In the genomic region with DNA sequence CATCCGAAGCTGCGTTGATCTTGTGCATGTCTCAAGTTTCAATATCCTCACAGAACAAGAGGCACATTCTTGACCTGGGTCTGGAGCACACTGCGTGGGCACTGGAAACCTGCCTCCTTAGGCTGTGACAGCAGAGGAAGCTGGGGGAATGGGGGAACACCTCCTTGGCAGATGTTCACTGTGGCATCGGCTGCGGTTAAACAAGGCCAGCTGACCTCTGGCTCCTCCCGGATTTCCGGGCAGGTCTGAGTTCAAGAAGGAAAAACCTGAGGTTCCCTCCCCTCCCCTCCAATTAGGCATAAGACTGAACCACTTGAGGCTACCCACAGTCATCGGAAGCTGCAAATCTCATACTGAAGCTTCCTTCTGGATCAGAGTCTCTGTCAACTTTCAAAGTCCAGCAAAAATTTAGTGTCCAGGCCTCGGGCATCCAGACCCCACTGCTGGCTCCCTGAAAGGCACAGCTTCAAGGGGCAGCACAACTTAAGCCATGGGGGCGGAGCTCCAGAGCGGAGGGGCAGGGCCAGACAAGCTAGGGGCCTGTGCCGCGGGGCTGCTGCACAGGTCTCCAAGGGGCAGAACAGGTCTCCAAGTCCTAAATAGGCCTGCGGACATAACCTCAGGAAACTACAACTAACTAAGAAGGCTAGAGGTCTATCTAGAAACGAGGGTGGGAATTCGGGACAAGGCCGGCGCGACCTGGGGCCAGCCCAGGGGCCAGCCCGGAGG, we compare ENCODE assay signal across 8 mouse cellular contexts. TPM values are rescaled to one million over a fixed set of nuclear protein-coding genes. Genes with fewer than 3 reads are reported as not detected.
A peak's percentile ranks its signal among the peaks of the same experiment; 100 is the strongest.
DNase-seq lines count a peak whose midpoint lies in the region; ATAC-seq and TF ChIP-seq lines count a peak whose summit lies in the region.

No protein-coding gene starts in this region.

- peaks cover 14% of the 10 kb centered on the region for H3K4me1 ChIP-seq in bone marrow macrophage, adult 2 months (ENCODE audit: control insufficient read depth, insufficient read depth, low read length)
- peaks cover 45% of the 10 kb centered on the region for H3K4me1 ChIP-seq in liver, embryonic 11.5 days (replicated peaks; ENCODE audit: control insufficient read depth, insufficient read depth, low read length)
- peaks cover 51% of the 10 kb centered on the region for H3K4me1 ChIP-seq in neural tube, embryonic 13.5 days (replicated peaks)

- no peaks in the 10 kb centered on the region for H3K27me3 ChIP-seq in liver, embryonic 11.5 days (replicated peaks; ENCODE audit: control insufficient read depth, insufficient read depth, low read length)
- H3K27me3 ChIP-seq in neural tube, embryonic 13.5 days: peaks cover 26% of the 10 kb centered on the region

- H3K9me3 ChIP-seq in liver, embryonic 11.5 days (ENCODE audit: control insufficient read depth, low read length): no peaks in the 10 kb centered on the region
- H3K9me3 ChIP-seq in neural tube, embryonic 13.5 days: no peaks in the 10 kb centered on the region

- H3K4me2 ChIP-seq in liver, embryonic 11.5 days: peak overlapping the region; percentile 84
- H3K4me2 ChIP-seq in neural tube, embryonic 13.5 days: peak overlapping the region; percentile 99

- no peaks in the 10 kb centered on the region; the same call in 1 of the 2 replicates for H3K36me3 ChIP-seq in liver, embryonic 11.5 days (ENCODE audit: control insufficient read depth, insufficient read depth, low read length)
- H3K36me3 ChIP-seq in neural tube, embryonic 13.5 days: no peaks in the 10 kb centered on the region

- H3K4me3 ChIP-seq in bone marrow macrophage, adult 2 months (ENCODE audit: insufficient read depth, low read length): peak overlapping the region; percentile 44
- H3K4me3 ChIP-seq in liver, embryonic 11.5 days (ENCODE audit: low read depth, low read length): peak overlapping the region; percentile 99
- peak overlapping the region; percentile 56 for H3K4me3 ChIP-seq in neural tube, embryonic 13.5 days

- peak overlapping the region; percentile 41 for H3K9ac ChIP-seq in liver, embryonic 11.5 days (ENCODE audit: low read depth, low read length)
- no peak overlapping the region for H3K9ac ChIP-seq in neural tube, embryonic 13.5 days

- DNase-seq in layer of hippocampus, adult 9-11 months: peak; percentile 32
- DNase-seq in layer of hippocampus, postnatal 25 days (ENCODE audit: extremely low spot score in 1 of 2, low spot score in 1 of 2): no peak
- DNase-seq in forelimb bud, embryonic 11.5 days (ENCODE audit: low read depth, low spot score): peak; percentile 13
- DNase-seq in liver, embryonic 11.5 days (ENCODE audit: low spot score): no peak
- DNase-seq in left cerebral cortex, adult 11 months (ENCODE audit: low spot score): no peak
- DNase-seq in right cerebral cortex, postnatal 25 days: no peak

- TF ChIP-seq POLR2A in bone marrow macrophage, adult 2 months (IDR thresholded peaks at IDR 0.05; ENCODE audit: borderline replicate concordance, low read depth, low read length): no peak

- H3K27ac ChIP-seq in bone marrow macrophage, adult 2 months (ENCODE audit: insufficient read depth, low read depth, low read length): peak overlapping the region; percentile 37
- peak overlapping the region; percentile 65 for H3K27ac ChIP-seq in liver, embryonic 11.5 days (ENCODE audit: low read depth, low read length)
- H3K27ac ChIP-seq in neural tube, embryonic 13.5 days (replicated peaks): peak overlapping the region; percentile 42

- WGBS in liver, embryonic 11.5 days: 6% methylated on average over 20 of the region's 20 CpGs
- 12% methylated on average over 20 of the region's 20 CpGs for WGBS in neural tube, embryonic 13.5 days

- ATAC-seq in liver, embryonic 11.5 days (replicated peaks; ENCODE audit: low FRiP score): peak; percentile 48
- ATAC-seq in neural tube, embryonic 13.5 days (ENCODE audit: low read depth): no peak; the same call in 1 of the 2 replicates

- TF ChIP-seq CTCF in bone marrow macrophage, adult 2 months (IDR thresholded peaks at IDR 0.05; ENCODE audit: low read depth, low read length): no peak

RNA-seq across cellular contexts. Expression of gene Zfpm1, which starts 1.2 kb away (rescaled TPM):
- total RNA-seq in layer of hippocampus, postnatal 25 days (2021): 10 to 100 TPM; 37.8 to 43.4 TPM
- 5.8 and 7.3 TPM in 2 replicates for polyA plus RNA-seq in bone marrow macrophage, adult 2 months (2012; ENCODE audit: insufficient read depth, insufficient read length, missing spikeins)
- polyA plus RNA-seq in liver, embryonic 11.5 days (2014; fragmentation: Nextera tagmentation; extraction: Ambion mirVana): 22.7 and 26.5 TPM in 2 replicates
- 0.83 and 0.89 TPM in 2 replicates for polyA plus RNA-seq in neural tube, embryonic 13.5 days (2015; fragmentation: Nextera tagmentation; extraction: Ambion mirVana)

Comparison
In these comparisons a context has a peak if more than half of its experiments do, and no peak if none do; other contexts are left out.
1. DNase-seq: peak in layer of hippocampus, adult 9-11 months (single experiment) and forelimb bud, embryonic 11.5 days (single experiment); none in layer of hippocampus, postnatal 25 days (0 of 2), liver, embryonic 11.5 days (single experiment), left cerebral cortex, adult 11 months (single experiment) and right cerebral cortex, postnatal 25 days (single experiment).
2. H3K4me3 ChIP-seq: peak in every context shown above with its lines; median percentile 99 in liver, embryonic 11.5 days; 56 in neural tube, embryonic 13.5 days; 44 in bone marrow macrophage, adult 2 months.
3. Peak in every context shown above with its lines, with median percentiles within 50 percentile points of each other: H3K27ac ChIP-seq.